Mouse (Mus musculus) right cerebral cortex, postnatal 4 days (tissue): Measurements from ENCODE around the gene Shank2.

Experiments used
- DNase-seq: peaks from one replicate; pipeline ENCODE4 v3.0.0-alpha.2; 2022

Shank2 gene

GRCm38 (mm10) chr7:144378254-144378653 lies 376.5 kb downstream of the Shank2 start:
- no peak for DNase-seq

GRCm38 (mm10) chr7:144379243-144379884 lies 377.6 kb downstream of the Shank2 start:
- DNase-seq, result no peak

- DNase-seq, result no peak
These were observed 379.9 kb downstream of the Shank2 start for GRCm38 (mm10) chr7:144381588-144381987.

GRCm38 (mm10) chr7:144387537-144387936 lies 385.8 kb downstream of the Shank2 start:
- DNase-seq, result peak; percentile 22

- DNase-seq, result no peak
These were observed 388.0 kb downstream of the Shank2 start for GRCm38 (mm10) chr7:144389704-144390103.

- no peak for DNase-seq
These were observed 388.9 kb downstream of the Shank2 start for GRCm38 (mm10) chr7:144390676-144391075.

GRCm38 (mm10) chr7:144391727-144392126 lies 390.0 kb downstream of the Shank2 start:
- no peak for DNase-seq

GRCm38 (mm10) chr7:144402492-144402891 lies 400.8 kb downstream of the Shank2 start:
- DNase-seq, result no peak

GRCm38 (mm10) chr7:144407675-144408074 lies 405.9 kb downstream of the Shank2 start:
- DNase-seq, result no peak

GRCm38 (mm10) chr7:144408464-144409000 lies 406.8 kb downstream of the Shank2 start:
- DNase-seq, result no peak

- no peak for DNase-seq
These were observed 408.0 kb downstream of the Shank2 start for GRCm38 (mm10) chr7:144409682-144410081.

GRCm38 (mm10) chr7:144411967-144412906 lies 410.5 kb downstream of the Shank2 start:
- no peak for DNase-seq

GRCm38 (mm10) chr7:144414632-144415031 lies 412.9 kb downstream of the Shank2 start:
- no peak for DNase-seq

- no peak for DNase-seq
These were observed 414.1 kb downstream of the Shank2 start for GRCm38 (mm10) chr7:144415795-144416194.

GRCm38 (mm10) chr7:144417234-144417633 lies 415.5 kb downstream of the Shank2 start:
- no peak for DNase-seq

GRCm38 (mm10) chr7:144417644-144418343 lies 416.1 kb downstream of the Shank2 start:
- DNase-seq, result peak; percentile 68

GRCm38 (mm10) chr7:144420552-144420951 lies 418.8 kb downstream of the Shank2 start:
- no peak for DNase-seq

GRCm38 (mm10) chr7:144421478-144421877 lies 419.8 kb downstream of the Shank2 start:
- no peak for DNase-seq

- peak; percentile 89 for DNase-seq
These were observed 424.2 kb downstream of the Shank2 start for GRCm38 (mm10) chr7:144425953-144426352.

- no peak for DNase-seq
These were observed 424.9 kb downstream of the Shank2 start for GRCm38 (mm10) chr7:144426594-144426993.

GRCm38 (mm10) chr7:144427460-144427859 lies 425.7 kb downstream of the Shank2 start:
- DNase-seq, result no peak

GRCm38 (mm10) chr7:144432920-144433319 lies 431.2 kb downstream of the Shank2 start:
- no peak for DNase-seq

- no peak for DNase-seq
These were observed 437.1 kb downstream of the Shank2 start for GRCm38 (mm10) chr7:144438811-144439210.
